20 mouse cellular contexts compared by ENCODE assay signal in the genomic region with DNA sequence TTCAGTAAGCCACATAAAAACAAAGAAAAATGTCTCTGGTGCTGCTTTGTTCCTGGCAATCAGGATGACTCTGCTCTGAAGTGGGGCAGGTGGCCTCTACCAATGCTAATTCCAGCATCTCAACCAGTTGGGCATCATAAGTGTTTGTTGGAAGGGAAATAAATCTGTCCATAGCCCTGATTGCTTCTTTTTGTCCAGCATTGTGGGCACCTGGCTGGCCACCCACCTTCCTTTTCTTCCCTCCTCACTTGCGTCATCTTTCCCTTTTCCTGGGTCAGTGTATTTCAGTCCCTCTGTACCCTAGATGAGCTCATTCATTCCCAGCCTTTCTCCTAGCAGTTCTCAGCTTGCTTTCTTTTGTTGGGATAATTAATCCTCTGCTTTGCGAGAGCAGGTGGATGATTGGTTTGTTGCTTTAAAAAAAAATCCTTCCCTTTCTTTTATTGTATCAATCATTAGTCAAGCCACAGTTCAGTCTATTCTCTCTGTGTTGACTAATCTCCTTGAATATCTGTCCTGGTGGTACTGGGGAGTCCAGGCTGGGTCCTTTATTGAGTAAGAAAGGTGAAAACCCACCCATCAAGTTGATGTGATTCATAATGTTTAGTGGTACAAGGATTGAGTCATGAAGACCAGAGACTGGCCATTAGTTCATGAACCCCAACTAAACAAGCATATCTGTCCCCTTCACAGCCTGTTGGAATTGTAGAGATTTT.
DNase-seq lines count a peak whose midpoint lies in the region; ATAC-seq and TF ChIP-seq lines count a peak whose summit lies in the region.
"Had no signal": no experiment of that assay in that cellular context is flagged by ENCODE, and none has a peak within 500 bp of the region (broad histone marks: within the 10 kb centered on the region; RNA-seq: fewer than 3 reads in every experiment).

No protein-coding gene starts in this region.

- H3K9ac ChIP-seq in midbrain, embryonic 13.5 days (replicated peaks) = no peak overlapping the region
- H3K9ac ChIP-seq in midbrain, embryonic 14.5 days (replicated peaks; ENCODE audit: low read length) = no peak overlapping the region
- H3K9ac ChIP-seq in forebrain, postnatal 0 days = no peak overlapping the region
- H3K9ac ChIP-seq in kidney, embryonic 15.5 days = no peak overlapping the region
- H3K9ac ChIP-seq: heart, embryonic 15.5 days; limb, embryonic 15.5 days; neural tube, embryonic 13.5 days had no signal

- 5% methylated on average over 2 of the region's 2 CpGs for WGBS in midbrain, embryonic 13.5 days
- 2% methylated on average over 2 of the region's 2 CpGs for WGBS in midbrain, embryonic 14.5 days
- WGBS in forebrain, embryonic 10.5 days = 21% methylated on average over 2 of the region's 2 CpGs
- WGBS in forebrain, postnatal 0 days = 14% methylated on average over 2 of the region's 2 CpGs
- WGBS in kidney, embryonic 15.5 days = 65% methylated on average over 2 of the region's 2 CpGs

- 0 out of 2 replicates have a peak overlapping the region, but pooled peaks have one; percentile 17 for H3K27ac ChIP-seq in midbrain, embryonic 13.5 days
- no peak overlapping the region for H3K27ac ChIP-seq in midbrain, embryonic 14.5 days (replicated peaks; ENCODE audit: low read depth, low read length)
- peak overlapping the region; percentile 53 for H3K27ac ChIP-seq in forebrain, embryonic 10.5 days
- no peak overlapping the region for H3K27ac ChIP-seq in forebrain, postnatal 0 days (ENCODE audit: low read depth, low read length)
- H3K27ac ChIP-seq in kidney, embryonic 15.5 days = no peak overlapping the region
- H3K27ac ChIP-seq: heart, embryonic 15.5 days; layer of hippocampus, adult 2 months; limb, embryonic 15.5 days; neural tube, embryonic 13.5 days had no signal

- peaks cover 7% of the 10 kb centered on the region for H3K4me1 ChIP-seq in midbrain, embryonic 13.5 days (replicated peaks)
- H3K4me1 ChIP-seq in midbrain, embryonic 14.5 days (ENCODE audit: control insufficient read depth, insufficient read depth, low read length) = no peaks in the 10 kb centered on the region
- H3K4me1 ChIP-seq in forebrain, embryonic 10.5 days = peaks cover 17% of the 10 kb centered on the region
- no peaks in the 10 kb centered on the region for H3K4me1 ChIP-seq in forebrain, postnatal 0 days (ENCODE audit: insufficient read depth)
- H3K4me1 ChIP-seq in kidney, embryonic 15.5 days = no peaks in the 10 kb centered on the region
- H3K4me1 ChIP-seq: limb, embryonic 15.5 days; neural tube, embryonic 13.5 days had no signal

- no peak overlapping the region for H3K4me2 ChIP-seq in midbrain, embryonic 13.5 days (replicated peaks)
- H3K4me2 ChIP-seq in midbrain, embryonic 14.5 days (ENCODE audit: low read length) = no peak overlapping the region
- no peak overlapping the region for H3K4me2 ChIP-seq in forebrain, postnatal 0 days (ENCODE audit: low read depth)
- no peak overlapping the region for H3K4me2 ChIP-seq in kidney, embryonic 15.5 days
- H3K4me2 ChIP-seq: heart, embryonic 15.5 days; limb, embryonic 15.5 days; neural tube, embryonic 13.5 days had no signal

- H3K27me3 ChIP-seq in midbrain, embryonic 13.5 days = no peaks in the 10 kb centered on the region
- no peaks in the 10 kb centered on the region for H3K27me3 ChIP-seq in midbrain, embryonic 14.5 days (ENCODE audit: control insufficient read depth, insufficient read depth, low read length)
- no peaks in the 10 kb centered on the region for H3K27me3 ChIP-seq in forebrain, embryonic 10.5 days (ENCODE audit: poor library complexity, severe bottlenecking)
- H3K27me3 ChIP-seq in forebrain, postnatal 0 days (ENCODE audit: insufficient read depth, low read length) = no peaks in the 10 kb centered on the region
- no peaks in the 10 kb centered on the region for H3K27me3 ChIP-seq in kidney, embryonic 15.5 days
- H3K27me3 ChIP-seq: heart, embryonic 15.5 days; limb, embryonic 15.5 days; neural tube, embryonic 13.5 days had no signal

- peak; percentile 89 for ATAC-seq in frontal cortex, adult (ENCODE audit: low TSS enrichment)
- ATAC-seq in midbrain, embryonic 13.5 days = peak; percentile 63
- ATAC-seq in midbrain, embryonic 14.5 days (ENCODE audit: low FRiP score, low TSS enrichment) = no peak; the same call in 1 of the 2 replicates
- peak; percentile 36; the same call in 1 of the 2 replicates for ATAC-seq in forebrain, postnatal 0 days
- ATAC-seq in kidney, embryonic 15.5 days (replicated peaks; ENCODE audit: low FRiP score) = no peak
- ATAC-seq: lung, postnatal 0 days had no signal

- DNase-seq in frontal cortex, postnatal 14 days (ENCODE audit: low spot score in 2 of 2) = no peak
- DNase-seq in midbrain, embryonic 14.5 days = no peak
- DNase-seq in forebrain, embryonic 10.5 days (ENCODE audit: extremely low spot score, low spot score) = peak; percentile 28
- DNase-seq in forebrain, postnatal 0 days = no peak
- DNase-seq in kidney, adult 18-20 months = no peak
- DNase-seq: adrenal gland, postnatal 14 days; cerebellum, adult 11-12 months; cerebellum, postnatal 14 days; gastrocnemius, postnatal 25 days; kidney, adult 11 months; kidney, postnatal 14 days; thymus, postnatal 36 days had no signal

- H3K9me3 ChIP-seq in midbrain, embryonic 13.5 days = no peaks in the 10 kb centered on the region
- H3K9me3 ChIP-seq in midbrain, embryonic 14.5 days (ENCODE audit: control insufficient read depth, low read length) = no peaks in the 10 kb centered on the region
- H3K9me3 ChIP-seq in forebrain, embryonic 10.5 days = no peaks in the 10 kb centered on the region
- H3K9me3 ChIP-seq in forebrain, postnatal 0 days (ENCODE audit: low read length) = no peaks in the 10 kb centered on the region
- no peaks in the 10 kb centered on the region for H3K9me3 ChIP-seq in kidney, embryonic 15.5 days (replicated peaks)
- H3K9me3 ChIP-seq: heart, embryonic 15.5 days; limb, embryonic 15.5 days; neural tube, embryonic 13.5 days had no signal

- no peak for TF ChIP-seq CTCF in forebrain, postnatal 0 days (IDR thresholded peaks at IDR 0.05; ENCODE audit: low read depth)

- H3K36me3 ChIP-seq in midbrain, embryonic 13.5 days = no peaks in the 10 kb centered on the region
- H3K36me3 ChIP-seq in midbrain, embryonic 14.5 days (ENCODE audit: control insufficient read depth, insufficient read depth, low read length) = no peaks in the 10 kb centered on the region
- no peaks in the 10 kb centered on the region for H3K36me3 ChIP-seq in forebrain, embryonic 10.5 days (replicated peaks)
- no peaks in the 10 kb centered on the region for H3K36me3 ChIP-seq in forebrain, postnatal 0 days (ENCODE audit: insufficient read depth)
- H3K36me3 ChIP-seq in kidney, embryonic 15.5 days = no peaks in the 10 kb centered on the region
- H3K36me3 ChIP-seq: heart, embryonic 15.5 days; limb, embryonic 15.5 days; neural tube, embryonic 13.5 days had no signal

- H3K4me3 ChIP-seq in midbrain, embryonic 13.5 days (replicated peaks) = no peak overlapping the region
- no peak overlapping the region for H3K4me3 ChIP-seq in midbrain, embryonic 14.5 days (replicated peaks; ENCODE audit: low read depth, low read length)
- no peak overlapping the region for H3K4me3 ChIP-seq in forebrain, embryonic 10.5 days
- H3K4me3 ChIP-seq in forebrain, postnatal 0 days (ENCODE audit: low read depth, low read length) = no peak overlapping the region
- no peak overlapping the region for H3K4me3 ChIP-seq in kidney, embryonic 15.5 days (replicated peaks)
- H3K4me3 ChIP-seq: heart, embryonic 15.5 days; layer of hippocampus, adult 2 months; limb, embryonic 15.5 days; neural tube, embryonic 13.5 days had no signal

Comparison
In these comparisons a context has a peak if more than half of its experiments do, and no peak if none do; other contexts are left out.
1. ATAC-seq: peak in frontal cortex, adult (single experiment), midbrain, embryonic 13.5 days (single experiment) and forebrain, postnatal 0 days (single experiment); none in midbrain, embryonic 14.5 days (single experiment) and kidney, embryonic 15.5 days (single experiment).
2. H3K27ac ChIP-seq: peak in midbrain, embryonic 13.5 days (single experiment) and forebrain, embryonic 10.5 days (single experiment); none in midbrain, embryonic 14.5 days (single experiment), forebrain, postnatal 0 days (single experiment) and kidney, embryonic 15.5 days (single experiment).